Mouse (Mus musculus): ENCODE measurements at regions not wholly inside any gene's neighbourhood (a gene's known extent, or its start where the extent isn't known, plus 50 kb on each side); places are given as distances from the start of the nearest gene placed in this dataset.

DNA sequence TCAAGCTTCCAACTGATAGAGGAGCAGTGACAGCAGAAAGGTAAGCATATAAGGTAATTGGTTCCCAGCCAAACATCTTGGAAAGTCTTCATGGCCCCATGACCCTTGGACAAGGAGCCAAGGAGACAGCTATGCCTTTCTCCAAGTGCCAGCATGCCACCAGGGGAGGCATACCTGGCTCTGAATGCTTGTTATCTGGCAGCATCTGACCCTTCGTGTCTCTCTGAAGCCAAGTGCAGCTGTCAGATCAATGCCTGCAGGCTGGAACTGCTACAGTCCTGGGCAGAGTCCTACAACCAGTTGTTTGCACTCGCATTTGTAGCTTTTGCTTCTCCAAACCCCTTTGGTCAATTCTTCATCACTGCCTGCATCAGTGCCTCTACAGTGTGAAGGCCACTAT, 309.3 kb upstream of the Ppargc1a start:
- Histone ChIP-seq H3K4me3 (replicated peaks in 1 of 3; ENCODE audit: low read depth in 2 of 3, low read length in 2 of 3, poor library complexity in 1 of 3) (no peak overlapping the region), H3K4me1 (ENCODE audit: control insufficient read depth in 1 of 2, insufficient read depth in 2 of 2) (peaks cover 0 to 1% of the 10 kb centered on the region in 2 experiments; a peak in 1 of 4 replicates), H3K27ac (ENCODE audit: insufficient read depth, low read depth) (no peak overlapping the region), H3K9me3 (replicated peaks; ENCODE audit: low read length) (no peaks in the 10 kb centered on the region), H3K36me3 (replicated peaks in 1 of 2; ENCODE audit: control insufficient read depth in 1 of 2, insufficient read depth in 1 of 2, low read length in 1 of 2) (no peaks in the 10 kb centered on the region), H3K27me3 (replicated peaks) (no peaks in the 10 kb centered on the region), H3K4me2 (ENCODE audit: insufficient read depth, low read depth, poor library complexity, severe bottlenecking) (no peak overlapping the region), H3K79me2 (replicated peaks; ENCODE audit: control insufficient read depth, extremely low read depth, insufficient read depth, poor library complexity, severe bottlenecking) (no peaks in the 10 kb centered on the region), H3K9ac (ENCODE audit: insufficient read depth, low read depth) (no peak overlapping the region)
- DNase-seq (ENCODE audit: extremely low read depth): no peak
- dilution Hi-C loops (cut with MboI; ENCODE audit: extremely low pct_ligation_motif_present, extremely low pct_unique_long_range_greater_than_20kb, low sequenced_read_pairs) (no loop called here), in situ Hi-C loops (cut with MboI; ENCODE audit: low pct_ligation_motif_present, low pct_unique_long_range_greater_than_20kb, low sequenced_read_pairs) (no loop called here)
- TF ChIP-seq ZKSCAN1 (IDR thresholded peaks at IDR 0.05; ENCODE audit: borderline replicate concordance, low read depth, low read length) (no peak), ELF1 (IDR thresholded peaks at IDR 0.05; ENCODE audit: low read depth, low read length) (no peak), IRF4 (IDR thresholded peaks at IDR 0.05; ENCODE audit: low read depth, low read length) (no peak)

DNA sequence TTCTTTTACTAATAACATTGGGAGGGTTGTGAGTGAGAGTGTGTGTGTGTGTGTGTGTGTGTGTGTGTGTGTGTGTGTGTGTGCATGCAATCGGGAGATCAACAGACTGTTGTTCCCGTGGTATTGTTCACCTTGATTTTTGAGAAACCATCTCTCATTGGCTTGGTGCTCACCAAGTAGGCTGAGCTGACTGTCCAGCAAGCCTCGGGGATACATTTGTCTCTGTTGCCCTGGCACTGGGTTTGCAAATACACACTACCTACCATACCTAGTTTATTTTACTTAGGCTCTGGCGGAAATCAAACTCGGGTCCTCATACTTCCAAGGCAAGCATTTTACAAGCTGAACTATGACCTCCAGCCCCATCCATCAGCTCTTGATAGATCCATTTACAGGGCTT, 306.0 kb upstream of the Ppargc1a start:
- TF ChIP-seq NRF1 (IDR thresholded peaks at IDR 0.05; ENCODE audit: low read depth, low read length) (no peak), ELF1 (IDR thresholded peaks at IDR 0.05; ENCODE audit: low read depth, low read length) (no peak), MAX (IDR thresholded peaks at IDR 0.05; ENCODE audit: low read length) (no peak), POLR2AphosphoS2 (IDR thresholded peaks at IDR 0.05; ENCODE audit: low read depth, low read length) (no peak), CHD1 (IDR thresholded peaks at IDR 0.05; ENCODE audit: low read depth, low read length) (no peak), CHD2 (IDR thresholded peaks at IDR 0.05; ENCODE audit: low read length) (no peak), ZC3H11A (IDR thresholded peaks at IDR 0.05; ENCODE audit: low read depth, low read length) (no peak), TBP (conservative IDR thresholded peaks at IDR 0.05; ENCODE audit: low read depth, low read length) (no peak), BHLHE40 (IDR thresholded peaks at IDR 0.05; ENCODE audit: low read depth, low read length) (no peak), PAX5 (IDR thresholded peaks at IDR 0.05; ENCODE audit: low read length) (no peak), ZMIZ1 (IDR thresholded peaks at IDR 0.05; ENCODE audit: low read depth, low read length) (no peak), MAZ (IDR thresholded peaks at IDR 0.05; ENCODE audit: low read depth, low read length) (no peak), USF1 (IDR thresholded peaks at IDR 0.05; ENCODE audit: low read depth, low read length) (no peak), IRF4 (IDR thresholded peaks at IDR 0.05; ENCODE audit: low read depth, low read length) (no peak), MYC (IDR thresholded peaks at IDR 0.05; ENCODE audit: low read depth, low read length) (no peak)
- no peak overlapping the region for H3K4me3 ChIP-seq (replicated peaks in 1 of 3; ENCODE audit: low read depth in 2 of 3, low read length in 2 of 3, poor library complexity in 1 of 3)
- no peaks in the 10 kb centered on the region for H3K4me1 ChIP-seq (ENCODE audit: control insufficient read depth in 1 of 2, insufficient read depth in 2 of 2)
- no peak for DNase-seq (ENCODE audit: extremely low read depth)
- no peak overlapping the region for H3K9ac ChIP-seq (ENCODE audit: insufficient read depth, low read depth)
- no peaks in the 10 kb centered on the region for H3K36me3 ChIP-seq (replicated peaks in 1 of 2; ENCODE audit: control insufficient read depth in 1 of 2, insufficient read depth in 1 of 2, low read length in 1 of 2)
- no peak overlapping the region for H3K27ac ChIP-seq (ENCODE audit: insufficient read depth, low read depth)
- dilution Hi-C loops (cut with MboI; ENCODE audit: extremely low pct_ligation_motif_present, extremely low pct_unique_long_range_greater_than_20kb, low sequenced_read_pairs): no loop called here
- in situ Hi-C loops (cut with MboI; ENCODE audit: low pct_ligation_motif_present, low pct_unique_long_range_greater_than_20kb, low sequenced_read_pairs): no loop called here
- H3K79me2 ChIP-seq (replicated peaks; ENCODE audit: control insufficient read depth, extremely low read depth, insufficient read depth, poor library complexity, severe bottlenecking): no peaks in the 10 kb centered on the region
- no peaks in the 10 kb centered on the region for H3K9me3 ChIP-seq (replicated peaks; ENCODE audit: low read length)
- no peak overlapping the region for H3K4me2 ChIP-seq (ENCODE audit: insufficient read depth, low read depth, poor library complexity, severe bottlenecking)
- H3K27me3 ChIP-seq (replicated peaks): no peaks in the 10 kb centered on the region
